Mouse (Mus musculus) kidney, postnatal 10 days (tissue): ENCODE measurements at regions not wholly inside any gene's neighbourhood (a gene's known extent, or its start where the extent isn't known, plus 50 kb on each side); places are given as distances from the start of the nearest gene placed in this dataset.
A peak's percentile ranks its signal among the peaks of the same experiment; 100 is the strongest.

Experiments
- DNase-seq: peaks from one replicate; pipeline ENCODE4 v3.0.0; 2021; ENCODE audit warnings: mixed read lengths

- peak; percentile 32 for DNase-seq
Measured at GRCm38 (mm10) chr3:101749841-101750240, 98.9 kb downstream of the Mab21l3 start.

GRCm38 (mm10) chr3:101749031-101749632 is 99.6 kb downstream of the Mab21l3 start:
- no peak for DNase-seq

- no peak for DNase-seq
Measured at GRCm38 (mm10) chr3:101748186-101748585, 100.6 kb downstream of the Mab21l3 start.

GRCm38 (mm10) chr3:101740906-101741305 is 107.9 kb downstream of the Mab21l3 start:
- no peak for DNase-seq

- no peak for DNase-seq
Measured at GRCm38 (mm10) chr3:101737197-101737596, 111.6 kb downstream of the Mab21l3 start.

- DNase-seq, result no peak
Measured at GRCm38 (mm10) chr3:101729044-101729443, 119.7 kb downstream of the Mab21l3 start.

GRCm38 (mm10) chr3:101722926-101723325 is 118.4 kb upstream of the Atp1a1 start:
- no peak for DNase-seq

GRCm38 (mm10) chr3:101722001-101722400 is 117.5 kb upstream of the Atp1a1 start:
- no peak for DNase-seq

- DNase-seq, result no peak
Measured at GRCm38 (mm10) chr3:101715416-101715815, 110.9 kb upstream of the Atp1a1 start.

- DNase-seq, result no peak
Measured at GRCm38 (mm10) chr3:101714810-101715209, 110.3 kb upstream of the Atp1a1 start.

- DNase-seq, result no peak
Measured at GRCm38 (mm10) chr3:101713669-101714068, 109.2 kb upstream of the Atp1a1 start.

- DNase-seq, result peak; percentile 54
Measured at GRCm38 (mm10) chr3:101713138-101713638, 108.7 kb upstream of the Atp1a1 start.

GRCm38 (mm10) chr3:101712666-101713065 is 108.2 kb upstream of the Atp1a1 start:
- no peak for DNase-seq

GRCm38 (mm10) chr3:101711594-101712171 is 107.2 kb upstream of the Atp1a1 start:
- peak; percentile 43 for DNase-seq

- peak; percentile 53 for DNase-seq
Measured at GRCm38 (mm10) chr3:101709379-101709970, 105.0 kb upstream of the Atp1a1 start.

GRCm38 (mm10) chr3:101708821-101709220 is 104.3 kb upstream of the Atp1a1 start:
- no peak for DNase-seq

GRCm38 (mm10) chr3:101704919-101705318 is 100.4 kb upstream of the Atp1a1 start:
- DNase-seq, result no peak

GRCm38 (mm10) chr3:101704326-101704725 is 99.8 kb upstream of the Atp1a1 start:
- DNase-seq, result no peak

GRCm38 (mm10) chr3:101701763-101702173 is 97.3 kb upstream of the Atp1a1 start:
- no peak for DNase-seq

GRCm38 (mm10) chr3:101700974-101701610 is 96.6 kb upstream of the Atp1a1 start:
- DNase-seq, result peak; percentile 61

GRCm38 (mm10) chr3:101699929-101700681 is 95.6 kb upstream of the Atp1a1 start:
- peak; percentile 63 for DNase-seq

- no peak for DNase-seq
Measured at GRCm38 (mm10) chr3:101696832-101697231, 92.3 kb upstream of the Atp1a1 start.

GRCm38 (mm10) chr3:101694311-101694710 is 89.8 kb upstream of the Atp1a1 start:
- no peak for DNase-seq
